Mouse (Mus musculus): Measurements from ENCODE around the gene Klf4.

The Klf4 gene

DNA sequence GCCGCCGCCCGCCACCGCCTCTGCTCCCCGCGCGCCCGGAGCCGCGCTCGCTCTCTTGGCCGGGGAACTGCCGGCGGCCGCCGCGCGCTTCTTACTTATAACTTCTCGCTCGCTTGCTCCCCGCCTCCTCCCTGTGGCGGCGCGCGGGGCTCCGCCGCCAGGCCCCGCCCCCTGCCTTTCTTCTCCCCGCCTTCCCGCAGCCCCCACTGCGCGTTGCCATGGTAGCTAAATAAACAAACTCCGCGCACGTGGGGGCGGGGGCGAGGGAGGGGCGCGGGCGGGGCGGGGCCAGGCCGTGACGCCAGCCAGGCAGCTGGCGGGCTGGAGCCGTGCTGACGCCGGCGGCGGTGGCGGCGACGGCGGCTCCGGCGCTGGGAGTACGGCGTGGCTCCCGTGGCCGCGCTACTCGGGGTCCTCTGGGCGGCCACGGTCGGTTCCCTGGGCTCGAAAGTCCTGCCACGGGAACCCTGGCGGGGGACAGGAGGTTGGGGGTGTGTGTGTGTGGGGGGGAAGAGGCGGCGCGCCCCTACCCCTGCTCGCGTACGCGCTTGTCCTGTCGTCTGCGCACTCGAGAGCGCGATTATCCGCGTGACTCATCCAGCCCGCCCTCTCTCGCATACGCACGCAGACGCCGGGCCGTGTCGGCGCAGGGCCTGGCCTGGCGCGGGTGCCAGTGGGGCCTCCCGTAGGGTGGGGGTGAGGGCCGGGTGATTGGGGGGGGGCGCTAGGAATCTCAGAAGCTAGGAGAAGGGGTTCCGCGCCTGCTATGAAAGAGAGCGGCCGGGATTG is at the start of gene Klf4:
Gene Klf4, minus strand, starts transcription at position 60 of the 789 bp plus-strand sequence.
- in situ Hi-C loops (cut with MboI, MseI), result no loop called here

DNA sequence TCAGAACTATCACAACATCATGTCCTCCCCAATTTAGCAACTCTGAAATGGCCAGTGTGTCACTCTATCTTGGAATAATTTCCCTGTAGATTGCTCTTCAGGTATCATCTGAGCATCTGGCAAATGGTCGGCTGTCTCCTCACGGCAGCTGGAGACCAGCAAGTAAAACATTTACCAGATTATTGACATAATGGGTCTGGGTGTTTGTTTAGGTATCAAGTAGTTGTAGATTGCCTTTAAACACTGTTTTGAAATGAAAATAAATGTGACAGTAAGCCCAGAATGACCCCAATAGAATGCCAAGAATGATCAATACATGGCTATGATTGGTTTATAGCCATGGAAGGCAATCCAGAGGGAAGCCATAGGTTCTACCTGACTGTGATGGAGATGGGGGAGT is 39.2 kb upstream of the Klf4 start:
- in situ Hi-C loops (cut with MboI, MseI), result loop anchor here in 1 of 2 experiments (10.0 kb wide), 1 partner anchor 1637 kb away; no protein-coding TSS in a partner anchor

- in situ Hi-C loops (cut with MboI, MseI), result no loop called here
These were observed 35.7 kb upstream of the Klf4 start for GRCm38 (mm10) chr4:55567986-55568385.

- in situ Hi-C loops (cut with MboI, MseI), result no loop called here
These were observed 35.3 kb upstream of the Klf4 start for GRCm38 (mm10) chr4:55567575-55567974.

DNA sequence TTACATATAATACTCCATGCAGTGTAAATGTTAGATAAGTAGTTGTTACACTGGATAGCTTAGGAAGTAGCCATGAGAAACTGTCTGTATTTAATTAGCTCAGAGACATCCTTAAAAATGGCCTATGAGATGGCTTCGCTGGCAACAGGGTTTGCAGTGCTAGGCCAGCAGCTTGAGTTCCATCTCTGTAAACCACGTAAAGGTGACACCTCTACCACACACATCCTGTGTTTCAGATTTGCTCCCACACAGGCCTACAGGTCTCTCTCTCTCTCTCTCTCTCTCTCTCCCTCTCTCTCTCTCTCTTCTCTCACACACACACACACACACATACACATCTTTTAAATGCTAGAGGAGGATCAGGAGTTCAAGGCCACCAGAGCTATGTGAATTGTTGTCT is 32.1 kb upstream of the Klf4 start:
- in situ Hi-C loops (cut with MboI, MseI), result no loop called here

DNA sequence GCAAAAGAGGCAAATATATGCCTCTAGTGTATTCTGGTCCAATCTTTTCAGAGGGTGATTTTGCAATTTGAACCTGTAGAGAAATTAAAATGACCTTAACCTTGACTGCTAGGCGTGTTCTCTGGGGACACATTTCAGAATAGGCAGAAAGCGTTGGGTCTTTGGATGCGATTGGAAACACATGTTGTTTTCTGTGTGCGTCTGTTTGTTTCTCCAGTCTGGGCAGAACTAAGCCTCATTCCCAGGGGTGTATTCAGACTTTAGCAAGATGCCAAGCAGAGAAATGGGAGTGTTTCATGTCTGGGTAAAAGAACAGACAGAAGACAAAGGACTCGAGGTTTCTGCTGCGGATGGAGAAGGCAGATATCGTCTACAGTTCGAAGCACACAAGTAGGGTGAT is 30.8 kb upstream of the Klf4 start:
- in situ Hi-C loops (cut with MboI, MseI), result no loop called here

- in situ Hi-C loops (cut with MboI, MseI), result no loop called here
These were observed 29.8 kb upstream of the Klf4 start for GRCm38 (mm10) chr4:55562062-55562461.

- in situ Hi-C loops (cut with MboI, MseI), result loop anchor here in 1 of 2 experiments (10.0 kb wide), 1 partner anchor 202 kb away; no protein-coding TSS in a partner anchor
These were observed 14.6 kb upstream of the Klf4 start for GRCm38 (mm10) chr4:55546869-55547268.

DNA sequence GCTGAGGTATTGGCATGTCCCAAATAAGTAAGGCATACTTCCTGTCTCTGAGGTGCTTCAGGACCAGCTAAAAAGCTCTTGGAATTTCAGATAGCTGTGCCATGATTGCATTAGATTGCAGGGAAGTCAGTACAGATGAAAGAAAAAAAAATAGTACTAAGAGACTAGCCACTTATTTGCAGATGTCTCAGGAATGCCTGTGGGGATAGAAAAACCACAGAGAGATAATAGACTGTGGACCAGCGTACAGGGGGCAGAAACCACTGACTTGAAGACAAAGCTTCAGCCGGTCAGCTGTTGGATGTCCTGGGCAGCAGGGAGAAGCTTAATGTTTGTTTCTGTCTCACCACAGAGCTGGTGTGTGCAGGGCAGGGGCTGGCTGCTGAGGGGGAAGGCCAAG is 10.5 kb upstream of the Klf4 start:
- in situ Hi-C loops (cut with MboI, MseI), result loop anchor here (5.0 to 10.0 kb wide), 2 partner anchors 198 to 1775 kb away; no protein-coding TSS in a partner anchor

DNA sequence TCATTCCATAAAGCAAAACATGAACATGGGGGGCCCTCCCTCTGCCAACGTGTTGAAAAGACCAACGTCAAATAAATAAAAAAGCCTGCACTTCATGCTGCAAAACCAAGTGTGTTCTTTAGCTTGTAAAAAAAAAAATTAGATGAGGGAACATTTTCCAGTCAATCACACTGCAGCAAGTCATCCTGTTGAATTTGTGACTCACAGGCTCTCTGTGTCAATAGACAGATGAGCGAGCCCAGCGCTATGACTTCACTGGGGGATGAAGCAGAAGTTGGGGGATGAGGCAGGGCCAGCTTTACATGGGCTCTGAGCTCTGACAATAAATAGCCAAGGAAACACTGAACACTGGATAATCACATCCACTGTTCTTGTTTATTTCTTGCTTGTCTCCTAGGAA is 9.4 kb upstream of the Klf4 start:
- in situ Hi-C loops (cut with MboI, MseI), result loop anchor here (5.0 to 10.0 kb wide), 2 partner anchors 197 to 1776 kb away; no protein-coding TSS in a partner anchor

DNA sequence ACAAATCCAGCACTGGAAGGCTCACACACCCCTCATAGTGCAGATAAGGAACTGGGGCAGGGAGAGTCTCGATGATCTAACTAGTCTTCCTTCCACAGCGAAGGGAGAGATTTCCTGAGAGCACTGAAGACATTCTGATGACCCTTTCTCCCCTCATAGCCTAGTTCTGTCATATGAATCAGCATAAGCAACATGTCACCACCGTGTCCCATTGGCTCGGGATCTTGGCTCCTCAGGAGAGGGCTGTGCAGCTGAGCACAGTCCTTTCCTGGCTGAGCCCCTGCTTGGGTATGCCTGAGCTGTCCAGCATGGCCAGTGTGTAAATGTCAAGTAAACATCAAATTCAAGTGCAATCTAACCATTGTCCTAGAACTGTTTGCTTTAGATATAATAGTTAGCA is 9.0 kb upstream of the Klf4 start:
- in situ Hi-C loops (cut with MboI, MseI), result loop anchor here (5.0 to 10.0 kb wide), 2 partner anchors 196 to 1776 kb away; no protein-coding TSS in a partner anchor

DNA sequence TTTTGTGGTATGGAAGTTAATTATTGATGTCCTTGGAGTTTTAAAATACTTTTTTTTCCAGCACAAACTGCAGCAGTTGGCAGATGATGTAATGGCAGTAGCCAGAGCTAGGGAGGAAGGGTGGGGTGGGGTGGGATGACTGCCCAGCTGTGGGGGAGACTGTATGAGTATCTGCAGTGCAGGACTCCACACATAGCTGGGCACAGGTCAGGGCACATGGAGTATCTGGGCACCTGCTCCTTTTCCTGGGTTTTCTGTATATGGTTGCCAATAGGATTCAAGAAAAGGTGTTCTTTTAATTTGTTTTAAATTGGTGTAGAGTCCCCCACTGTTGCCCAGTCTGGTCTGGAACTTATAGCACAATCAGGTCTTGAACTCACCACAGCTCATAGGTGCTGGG is 2.7 kb upstream of the Klf4 start:
- in situ Hi-C loops (cut with MboI, MseI), result no loop called here

GRCm38 (mm10) chr4:55534510-55534909 is 2.2 kb upstream of the Klf4 start:
- in situ Hi-C loops (cut with MboI, MseI), result no loop called here

- in situ Hi-C loops (cut with MboI, MseI), result no loop called here
These were observed 1.6 kb upstream of the Klf4 start for GRCm38 (mm10) chr4:55533803-55534254.

- in situ Hi-C loops (cut with MboI, MseI), result no loop called here
These were observed 1.0 kb upstream of the Klf4 start for GRCm38 (mm10) chr4:55533196-55533802.

DNA sequence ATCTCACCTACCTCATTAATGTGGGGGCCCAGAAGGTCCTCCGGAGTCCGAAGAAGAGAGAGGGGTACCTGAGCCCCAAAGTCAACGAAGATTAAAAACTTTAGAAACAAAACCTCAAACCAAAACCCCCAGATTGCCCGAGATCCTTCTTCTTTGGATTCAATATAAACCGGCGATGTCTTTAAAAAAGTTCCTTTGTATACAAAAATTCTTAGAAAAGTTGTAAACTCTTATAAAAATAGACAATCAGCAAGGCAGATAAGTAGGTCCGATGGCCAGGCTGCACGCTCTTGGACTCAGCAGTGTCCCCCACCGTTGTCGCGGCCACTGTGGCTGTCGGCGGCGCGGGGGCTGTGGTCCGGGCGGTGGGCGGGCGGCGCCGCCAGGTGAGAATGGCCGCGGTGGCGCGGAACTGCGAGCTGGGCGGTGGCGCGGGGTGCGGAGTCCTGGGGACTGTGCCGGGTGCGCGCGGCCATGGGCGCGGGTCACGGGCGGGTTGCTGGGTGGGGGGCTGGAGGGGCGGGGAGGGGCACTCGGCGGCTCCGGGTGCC is 335 bp downstream of the Klf4 start:
- in situ Hi-C loops (cut with MboI, MseI), result no loop called here

- in situ Hi-C loops (cut with MboI, MseI), result no loop called here
These were observed 990 bp downstream of the Klf4 start for GRCm38 (mm10) chr4:55531096-55531855.

DNA sequence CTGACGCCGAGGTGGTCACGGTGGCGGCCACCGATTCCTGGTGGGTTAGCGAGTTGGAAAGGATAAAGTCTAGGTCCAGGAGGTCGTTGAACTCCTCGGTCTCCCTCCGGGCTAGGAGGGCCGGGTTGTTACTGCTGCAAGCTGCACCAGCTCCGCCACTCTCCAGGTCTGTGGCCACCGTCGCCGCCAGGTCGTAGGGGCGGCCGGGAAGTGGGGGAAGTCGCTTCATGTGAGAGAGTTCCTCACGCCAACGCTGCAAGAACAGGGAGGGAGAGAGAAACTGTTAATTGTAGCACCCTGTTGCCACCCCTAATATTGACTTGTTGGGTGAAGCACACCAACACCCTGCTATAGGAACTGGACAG is 1.6 kb downstream of the Klf4 start:
- in situ Hi-C loops (cut with MboI, MseI), result no loop called here

DNA sequence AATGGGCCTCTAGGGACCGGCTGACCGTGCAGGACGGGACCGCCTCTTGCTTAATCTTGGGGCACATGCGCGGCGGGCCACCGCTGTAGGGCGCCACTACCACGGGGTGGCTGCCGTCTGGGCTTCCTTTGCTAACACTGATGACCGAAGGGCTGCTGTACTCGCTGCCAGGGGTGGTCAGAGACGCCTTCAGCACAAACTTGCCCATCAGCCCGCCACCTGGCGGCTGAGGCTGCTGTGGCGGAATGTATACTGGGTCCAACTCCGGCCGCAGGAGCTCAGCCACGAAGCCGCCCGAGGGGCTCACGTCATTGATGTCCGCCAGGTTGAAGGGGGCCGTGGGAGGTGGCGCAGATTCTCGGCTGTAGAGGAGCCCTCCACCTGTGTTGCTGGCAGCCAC is 2.0 kb downstream of the Klf4 start:
- in situ Hi-C loops (cut with MboI, MseI), result no loop called here

- in situ Hi-C loops (cut with MboI, MseI), result loop anchor here in 1 of 2 experiments (5.0 kb wide), 1 partner anchor 194 kb away; no protein-coding TSS in a partner anchor
These were observed 3.9 kb downstream of the Klf4 start for GRCm38 (mm10) chr4:55528404-55528803.

- in situ Hi-C loops (cut with MboI, MseI), result loop anchor here in 1 of 2 experiments (5.0 kb wide), 1 partner anchor 194 kb away; no protein-coding TSS in a partner anchor
These were observed 4.3 kb downstream of the Klf4 start for GRCm38 (mm10) chr4:55527931-55528330.

Data from T-helper 17 cell (primary cell).